Mouse (Mus musculus): ENCODE measurements at regions not wholly inside any gene's neighbourhood (a gene's known extent, or its start where the extent isn't known, plus 50 kb on each side); places are given as distances from the start of the nearest gene placed in this dataset.

DNA sequence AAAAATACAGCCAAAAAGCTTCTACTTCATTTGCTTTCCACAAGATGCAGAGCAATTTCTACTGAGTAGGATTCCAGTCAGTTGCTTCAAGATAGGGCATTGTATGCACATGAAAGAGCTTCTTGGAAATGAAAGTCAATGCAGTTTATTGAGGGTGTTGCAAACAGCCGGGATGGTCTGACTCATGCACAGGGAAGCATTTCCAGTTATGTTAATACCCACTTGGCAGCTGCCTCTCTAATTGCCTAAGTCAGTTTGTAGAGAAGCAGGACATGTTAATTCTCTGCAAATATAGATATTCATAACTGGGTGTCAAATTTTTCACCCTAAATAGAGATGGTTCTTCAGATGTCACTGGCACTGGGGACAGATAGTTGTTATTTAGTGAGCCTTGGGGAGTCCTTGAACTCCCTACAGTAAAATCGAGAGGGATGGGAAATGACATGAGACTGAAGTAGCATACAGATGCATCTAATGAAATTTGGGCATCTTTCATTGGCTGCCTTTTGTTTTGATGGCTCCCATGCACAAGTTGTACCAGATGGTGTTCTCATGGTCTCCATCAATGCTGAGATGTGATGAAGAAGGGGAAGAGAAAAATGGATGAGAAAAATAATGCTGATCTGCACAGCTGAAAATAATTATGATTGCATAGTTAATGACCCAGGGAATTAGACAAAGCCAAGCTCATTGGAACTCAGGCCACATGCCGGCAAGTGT lies 157.8 kb upstream of the Chl1 start:
- TF ChIP-seq CTCF (IDR thresholded peaks at IDR 0.05; ENCODE audit: control insufficient read depth, insufficient read depth, insufficient replicate concordance, low read depth, low read length) (no peak), POLR2A (IDR thresholded peaks at IDR 0.05; ENCODE audit: control insufficient read depth, low read depth, low read length) (no peak)
- no peaks in the 10 kb centered on the region for H3K27me3 ChIP-seq (ENCODE audit: control insufficient read depth, insufficient read depth, low read length)
- no peak overlapping the region for H3K4me3 ChIP-seq (ENCODE audit: control insufficient read depth, low read depth, low read length)
- no peak overlapping the region for H3K27ac ChIP-seq (ENCODE audit: control insufficient read depth, insufficient read depth, low read depth, low read length)
- no peaks in the 10 kb centered on the region for H3K36me3 ChIP-seq (ENCODE audit: control insufficient read depth, insufficient read depth, low read length)
- H3K4me1 ChIP-seq (ENCODE audit: control insufficient read depth, insufficient read depth, low read length), result no peaks in the 10 kb centered on the region

- no peaks in the 10 kb centered on the region for H3K36me3 ChIP-seq (ENCODE audit: control insufficient read depth, insufficient read depth, low read length)
- H3K27me3 ChIP-seq (ENCODE audit: control insufficient read depth, insufficient read depth, low read length), result no peaks in the 10 kb centered on the region
- H3K27ac ChIP-seq (ENCODE audit: control insufficient read depth, insufficient read depth, low read depth, low read length), result no peak overlapping the region
- TF ChIP-seq CTCF (IDR thresholded peaks at IDR 0.05; ENCODE audit: control insufficient read depth, insufficient read depth, insufficient replicate concordance, low read depth, low read length) (no peak), POLR2A (IDR thresholded peaks at IDR 0.05; ENCODE audit: control insufficient read depth, low read depth, low read length) (no peak)
- no peak overlapping the region for H3K4me3 ChIP-seq (ENCODE audit: control insufficient read depth, low read depth, low read length)
- H3K4me1 ChIP-seq (ENCODE audit: control insufficient read depth, insufficient read depth, low read length), result no peaks in the 10 kb centered on the region
These were observed 157.0 kb upstream of the Chl1 start for GRCm38 (mm10) chr6:103353346-103353745.

GRCm38 (mm10) chr6:103366782-103367491 lies 143.4 kb upstream of the Chl1 start:
- H3K27me3 ChIP-seq (ENCODE audit: control insufficient read depth, insufficient read depth, low read length), result no peaks in the 10 kb centered on the region
- no peaks in the 10 kb centered on the region for H3K4me1 ChIP-seq (ENCODE audit: control insufficient read depth, insufficient read depth, low read length)
- H3K27ac ChIP-seq (ENCODE audit: control insufficient read depth, insufficient read depth, low read depth, low read length), result no peak overlapping the region
- no peaks in the 10 kb centered on the region for H3K36me3 ChIP-seq (ENCODE audit: control insufficient read depth, insufficient read depth, low read length)
- no peak overlapping the region for H3K4me3 ChIP-seq (ENCODE audit: control insufficient read depth, low read depth, low read length)
- no peak for TF ChIP-seq CTCF (IDR thresholded peaks at IDR 0.05; ENCODE audit: control insufficient read depth, insufficient read depth, insufficient replicate concordance, low read depth, low read length)
- no peak for TF ChIP-seq POLR2A (IDR thresholded peaks at IDR 0.05; ENCODE audit: control insufficient read depth, low read depth, low read length)

- Histone ChIP-seq H3K4me1 (ENCODE audit: control insufficient read depth, insufficient read depth, low read length) (no peaks in the 10 kb centered on the region), H3K36me3 (ENCODE audit: control insufficient read depth, insufficient read depth, low read length) (no peaks in the 10 kb centered on the region), H3K27me3 (ENCODE audit: control insufficient read depth, insufficient read depth, low read length) (no peaks in the 10 kb centered on the region), H3K27ac (ENCODE audit: control insufficient read depth, insufficient read depth, low read depth, low read length) (no peak overlapping the region), H3K4me3 (ENCODE audit: control insufficient read depth, low read depth, low read length) (peak overlapping the region; percentile 32; the same call in 1 of the 2 replicates)
- no peak for TF ChIP-seq POLR2A (IDR thresholded peaks at IDR 0.05; ENCODE audit: control insufficient read depth, low read depth, low read length)
These were observed 135.4 kb upstream of the Chl1 start for GRCm38 (mm10) chr6:103374956-103375355.

- no peaks in the 10 kb centered on the region for H3K36me3 ChIP-seq (ENCODE audit: control insufficient read depth, insufficient read depth, low read length)
- H3K4me3 ChIP-seq (ENCODE audit: control insufficient read depth, low read depth, low read length), result no peak overlapping the region
- TF ChIP-seq POLR2A (IDR thresholded peaks at IDR 0.05; ENCODE audit: control insufficient read depth, low read depth, low read length) (no peak), CTCF (IDR thresholded peaks at IDR 0.05; ENCODE audit: control insufficient read depth, insufficient read depth, insufficient replicate concordance, low read depth, low read length) (no peak)
These were observed 133.1 kb upstream of the Chl1 start for GRCm38 (mm10) chr6:103377277-103377676.

GRCm38 (mm10) chr6:103378047-103378446 lies 132.3 kb upstream of the Chl1 start:
- Histone ChIP-seq H3K4me1 (ENCODE audit: control insufficient read depth, insufficient read depth, low read length) (no peaks in the 10 kb centered on the region), H3K27ac (ENCODE audit: control insufficient read depth, insufficient read depth, low read depth, low read length) (no peak overlapping the region), H3K36me3 (ENCODE audit: control insufficient read depth, insufficient read depth, low read length) (no peaks in the 10 kb centered on the region), H3K27me3 (ENCODE audit: control insufficient read depth, insufficient read depth, low read length) (no peaks in the 10 kb centered on the region), H3K4me3 (ENCODE audit: control insufficient read depth, low read depth, low read length) (no peak overlapping the region)
- no peak for TF ChIP-seq POLR2A (IDR thresholded peaks at IDR 0.05; ENCODE audit: control insufficient read depth, low read depth, low read length)
- TF ChIP-seq CTCF (IDR thresholded peaks at IDR 0.05; ENCODE audit: control insufficient read depth, insufficient read depth, insufficient replicate concordance, low read depth, low read length), result no peak

More at GRCm38 (mm10) chr6:103377277-103377676, 133.1 kb upstream of the Chl1 start:
- Histone ChIP-seq H3K4me1 (ENCODE audit: control insufficient read depth, insufficient read depth, low read length) (no peaks in the 10 kb centered on the region), H3K27ac (ENCODE audit: control insufficient read depth, insufficient read depth, low read depth, low read length) (no peak overlapping the region), H3K27me3 (ENCODE audit: control insufficient read depth, insufficient read depth, low read length) (no peaks in the 10 kb centered on the region)

DNA sequence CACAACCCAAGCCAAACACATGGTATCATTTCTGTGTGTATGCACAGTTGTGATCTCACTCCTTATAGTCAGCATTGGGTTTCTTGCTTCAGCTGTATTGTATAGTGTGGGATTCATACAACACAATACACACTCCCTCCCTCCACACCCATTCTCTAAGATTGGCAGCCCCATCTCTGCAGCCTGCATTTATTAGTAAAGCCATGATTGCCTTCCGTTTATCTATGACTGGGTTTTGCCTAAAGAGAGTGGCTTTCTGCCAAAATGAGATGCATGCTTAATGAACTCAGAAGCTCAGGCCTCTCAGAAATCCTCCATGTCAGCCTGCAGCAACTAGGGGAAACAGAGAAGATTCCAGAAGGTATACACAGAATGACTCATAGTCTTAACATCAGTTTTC lies 129.4 kb upstream of the Chl1 start:
- H3K27me3 ChIP-seq (ENCODE audit: control insufficient read depth, insufficient read depth, low read length), result no peaks in the 10 kb centered on the region
- no peak for TF ChIP-seq POLR2A (IDR thresholded peaks at IDR 0.05; ENCODE audit: control insufficient read depth, low read depth, low read length)
- H3K4me1 ChIP-seq (ENCODE audit: control insufficient read depth, insufficient read depth, low read length), result no peaks in the 10 kb centered on the region
- no peak overlapping the region for H3K4me3 ChIP-seq (ENCODE audit: control insufficient read depth, low read depth, low read length)
- no peak overlapping the region for H3K27ac ChIP-seq (ENCODE audit: control insufficient read depth, insufficient read depth, low read depth, low read length)
- no peaks in the 10 kb centered on the region for H3K36me3 ChIP-seq (ENCODE audit: control insufficient read depth, insufficient read depth, low read length)

Measured in testis, adult 2 months (tissue).